Mouse (Mus musculus) Patski (cell line): ENCODE data around the gene Ccdc120. TPM values are rescaled to one million over a fixed set of nuclear protein-coding genes. Genes with fewer than 3 reads are reported as not detected.

Experiments
- ATAC-seq: fragments of 100-300 bp; one replicate; pipeline ENCODE4 v1.8.0; 2021
- CTCF ChIA-PET: fragments of 350-600 bp; sonication (Branson Sonifier 250); formaldehyde crosslinking; loops from one replicate; lab custom pipeline; 2022; ENCODE audit warnings: inconsistent platforms; lab: Charles Lee
- POLR2A ChIA-PET: fragments of 350-600 bp; sonication (Branson Sonifier 250); formaldehyde crosslinking; loops from one replicate; lab custom pipeline; 2022; ENCODE audit warnings: antibody characterized with exemption, inconsistent platforms; lab: Charles Lee
- DNase-seq: peaks from one replicate; pipeline ENCODE4 v3.0.0-alpha.2; 2011; ENCODE audit warnings: low read depth, low spot score
- H3K27me3 ChIP-seq: fragments of 371-371 bp; one replicate; pipeline ENCODE4 v1.5.1; 2021
- CTCF ChIP-seq: fragments of 100-300 bp; IDR thresholded peaks from one replicate; pipeline ENCODE4 v1.5.1; 2021
- in situ Hi-C: fragments of 300-500 bp; cut with MboI; formaldehyde crosslinking; loops from 3 replicates; pipeline ENCODE4 v1.11.1; 2018; ENCODE audit warnings: low pct_unique_long_range_greater_than_20kb, mixed read lengths
- polyA plus RNA-seq: library from polyadenylated mRNA; unstranded; gene quantifications from one replicate; pipeline ENCODE4 v1.2.3, GENCODE M21; 2021

Ccdc120 gene
- polyA plus RNA-seq, result 19.6 TPM

DNA sequence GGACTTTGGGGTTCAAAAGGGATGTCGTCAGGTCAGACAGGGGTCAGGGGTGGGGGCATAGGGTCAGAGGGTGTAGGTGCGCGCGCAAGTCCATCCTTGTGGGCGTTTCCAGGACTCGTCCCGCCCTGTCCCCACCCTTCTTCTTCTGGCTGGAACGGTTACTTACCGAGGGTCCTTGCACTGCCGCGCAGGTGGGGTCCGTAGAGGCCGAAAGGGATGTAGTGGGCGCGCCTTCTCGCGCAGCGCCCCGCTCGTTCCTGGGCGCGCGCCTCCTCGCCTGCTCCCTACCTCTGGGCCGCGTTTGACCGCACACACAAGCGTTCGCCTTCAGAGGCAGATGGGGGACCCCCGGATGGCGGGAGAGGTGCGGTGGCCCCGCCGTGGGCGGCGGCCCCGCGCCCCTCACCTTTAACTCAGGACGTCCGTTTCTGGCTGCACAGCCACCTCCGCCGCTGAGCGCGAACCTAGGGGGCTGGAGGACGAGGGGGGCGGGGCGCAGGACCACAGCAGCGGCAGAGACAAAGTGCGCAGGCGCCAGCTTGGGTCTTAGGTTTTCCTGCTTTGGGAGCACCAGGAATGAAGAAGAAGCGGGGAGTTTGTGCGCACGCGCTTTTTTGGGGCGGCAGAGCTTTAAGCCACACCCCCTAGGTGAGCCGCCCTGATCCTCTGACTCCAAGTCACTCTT is at the start of gene Ccdc120:
Ccdc120 (minus strand) TSS at position 474 of the 685 bp plus-strand sequence.
- ChIA-PET POLR2A (no interaction called here), CTCF (interaction anchor here (0.9 to 1.3 kb wide), 3 partner anchors 13 to 27 kb away, joined by 3 to 4 read pairs (median 3); no protein-coding TSS in a partner anchor)
- H3K27me3 ChIP-seq, result peaks cover 2% of the 10 kb centered on the region
- no peak for TF ChIP-seq CTCF
- in situ Hi-C loops, result no loop called here
- ATAC-seq (peak; percentile 70), DNase-seq (no peak)

DNA sequence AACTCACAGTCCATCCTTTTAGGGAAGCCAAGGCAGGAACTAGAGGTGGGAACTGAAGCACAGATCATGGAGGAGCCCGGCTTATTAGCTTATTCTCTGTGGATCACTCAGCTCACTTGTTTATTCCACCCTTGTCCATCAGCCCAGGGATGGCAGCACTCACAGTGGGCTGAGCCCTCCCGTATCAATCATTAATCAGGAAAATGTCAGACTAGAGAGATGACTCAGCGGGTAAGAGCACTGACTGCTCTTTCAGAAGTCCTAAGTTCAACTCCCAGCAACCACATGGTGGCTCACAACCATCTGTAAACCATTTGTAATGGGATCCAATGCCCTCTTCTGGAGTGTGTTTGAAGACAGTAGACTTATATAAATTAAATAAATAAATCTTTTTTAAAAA is 46.6 kb upstream of the Ccdc120 start:
- ATAC-seq (no peak), DNase-seq (no peak)
- ChIA-PET POLR2A (no interaction called here), CTCF (no interaction called here)
- in situ Hi-C loops, result no loop called here
- TF ChIP-seq CTCF, result peak; percentile 24
- no peaks in the 10 kb centered on the region for H3K27me3 ChIP-seq

DNA sequence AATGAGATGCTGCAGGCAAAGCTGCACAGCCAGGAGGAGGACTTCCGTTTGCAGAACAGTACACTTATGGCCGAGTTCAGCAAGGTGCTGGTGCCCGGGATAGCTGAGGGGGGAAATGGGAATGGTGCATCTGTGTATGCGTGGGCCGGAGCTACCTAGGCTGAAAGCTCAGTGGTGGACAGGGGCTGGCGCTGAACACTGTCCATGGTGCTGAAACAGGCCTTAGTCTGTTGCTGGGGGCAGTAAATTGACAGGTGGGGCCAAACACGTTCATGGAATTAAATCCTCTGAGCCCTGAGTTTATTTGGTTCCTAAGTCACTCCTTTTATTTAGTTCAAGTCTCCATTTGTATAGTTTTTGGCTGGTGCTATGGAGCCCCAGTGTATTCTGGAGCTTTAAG is 44.3 kb upstream of the Ccdc120 start:
- ChIA-PET CTCF (no interaction called here), POLR2A (no interaction called here)
- in situ Hi-C loops, result no loop called here
- no peaks in the 10 kb centered on the region for H3K27me3 ChIP-seq
- ATAC-seq (no peak), DNase-seq (no peak)
- TF ChIP-seq CTCF, result no peak

DNA sequence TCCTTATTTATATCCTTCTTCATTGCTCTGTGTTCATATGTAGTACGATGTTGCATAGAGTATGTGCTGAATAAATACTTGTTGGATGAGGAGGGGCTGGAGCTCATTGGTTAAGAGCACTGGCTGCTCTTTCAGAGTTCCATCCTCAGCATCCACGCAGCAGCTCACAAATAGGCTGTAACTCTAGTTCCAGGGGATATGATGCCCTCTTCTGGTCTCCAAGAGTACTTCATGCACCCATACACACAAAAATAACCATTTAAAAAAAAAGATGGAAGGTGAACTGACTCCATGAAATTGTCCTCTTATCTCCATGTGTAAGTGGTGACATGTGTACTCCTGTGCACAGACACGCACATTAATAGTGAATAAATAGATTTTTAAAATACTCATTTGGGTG is 42.7 kb upstream of the Ccdc120 start:
- ChIA-PET POLR2A (interaction anchor here (1.2 kb wide), 1 partner anchor 15 kb away, joined by 4 read pairs; no protein-coding TSS in a partner anchor), CTCF (interaction anchor here (1.4 kb wide), 2 partner anchors 37 to 65 kb away, joined by 3 read pairs; partner anchors contain the start of gene Praf2)
- H3K27me3 ChIP-seq, result peaks cover 6% of the 10 kb centered on the region
- in situ Hi-C loops, result no loop called here
- peak; percentile 54 for TF ChIP-seq CTCF
- no peak for DNase-seq
- no peak for ATAC-seq

DNA sequence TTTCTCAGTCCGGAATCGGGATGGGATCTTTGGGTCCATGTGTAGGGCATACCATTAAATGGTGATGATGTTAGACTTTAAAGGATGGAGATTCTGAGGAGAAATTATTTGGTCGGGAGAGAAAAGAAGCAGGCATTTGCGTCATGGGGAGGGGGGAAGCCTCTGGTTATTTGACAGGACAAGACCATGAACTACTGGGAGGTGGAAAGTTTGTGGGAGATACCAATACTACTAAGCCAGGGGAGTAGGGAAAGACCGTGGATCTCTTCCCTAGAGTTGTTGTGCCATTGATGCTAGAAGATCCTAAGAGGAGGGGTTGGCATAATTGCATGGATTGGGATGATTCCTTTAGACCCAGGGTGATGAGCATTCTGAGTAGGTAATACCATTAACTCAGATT is 39.6 kb upstream of the Ccdc120 start:
- ChIA-PET POLR2A (no interaction called here), CTCF (interaction anchor here (2.2 kb wide), 1 partner anchor 11 kb away, joined by 12 read pairs; no protein-coding TSS in a partner anchor)
- H3K27me3 ChIP-seq, result peaks cover 6% of the 10 kb centered on the region
- in situ Hi-C loops, result no loop called here
- DNase-seq (no peak), ATAC-seq (no peak)
- no peak for TF ChIP-seq CTCF

DNA sequence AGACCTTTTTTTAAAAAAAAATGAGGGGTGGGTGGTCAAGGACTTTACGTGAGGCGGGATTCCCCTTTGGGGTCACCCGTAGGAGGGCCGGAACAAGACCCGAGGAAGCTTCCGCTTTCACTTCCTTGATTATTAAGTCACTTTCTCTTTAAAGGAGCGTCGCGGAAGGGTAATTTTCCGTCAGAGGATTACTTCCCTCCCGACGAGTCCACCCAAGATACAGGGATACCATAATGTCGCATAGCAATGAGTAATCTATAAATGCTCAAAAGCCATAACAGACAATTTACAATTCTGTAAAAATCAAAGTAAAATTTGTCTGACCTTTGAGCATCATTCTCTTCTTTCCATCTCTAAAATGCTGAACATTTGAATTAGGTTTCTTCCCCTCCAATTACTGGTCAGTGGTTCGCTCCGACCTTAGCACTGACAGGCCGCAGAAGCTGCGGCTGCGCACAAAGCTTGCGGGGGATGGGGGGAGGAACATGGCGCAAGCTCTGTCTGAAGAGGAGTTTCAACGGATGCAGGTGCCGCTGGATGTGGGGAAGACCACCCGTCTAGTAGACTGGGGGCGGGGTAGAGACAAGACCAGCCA is 38.9 kb upstream of the Ccdc120 start, which contains the start of gene Gripap1:
Gripap1 (plus strand) TSS at position 224 of the 595 bp plus-strand sequence.
- in situ Hi-C loops, result no loop called here

DNA sequence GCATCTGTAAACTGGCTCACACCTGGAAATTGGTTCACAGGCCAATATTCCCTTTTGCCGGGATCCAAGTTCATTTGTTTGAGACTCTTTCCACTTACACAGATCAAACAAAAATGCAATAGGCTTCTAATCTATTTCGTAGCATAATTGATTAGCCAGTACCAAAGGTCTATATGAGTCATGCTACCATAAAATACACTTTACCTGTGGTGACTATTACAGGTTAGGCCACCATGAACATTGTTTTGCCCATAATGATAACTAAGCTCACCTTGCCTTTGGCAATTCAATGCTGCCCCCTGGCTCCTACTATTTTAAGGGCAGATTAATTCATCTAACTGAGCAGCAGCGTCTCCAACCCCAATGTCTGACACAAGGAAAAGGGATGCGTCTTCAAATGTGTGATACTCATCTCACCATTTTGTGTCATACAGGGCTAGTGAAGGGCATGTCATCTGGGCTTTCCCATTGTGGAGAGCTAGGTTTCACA is 31.9 kb upstream of the Ccdc120 start:
- no peak for ATAC-seq
- peaks cover 5% of the 10 kb centered on the region for H3K27me3 ChIP-seq
- ChIA-PET CTCF (no interaction called here), POLR2A (no interaction called here)
- no peak for DNase-seq
- TF ChIP-seq CTCF, result no peak
- in situ Hi-C loops, result no loop called here

More for the DNA sequence above, 38.9 kb upstream of the Ccdc120 start, which contains the start of gene Gripap1:
- ATAC-seq (peak; percentile 62), DNase-seq (peak; percentile 58)
- ChIA-PET CTCF (interaction anchor here (2.2 kb wide), 1 partner anchor 10 kb away, joined by 12 read pairs; no protein-coding TSS in a partner anchor), POLR2A (no interaction called here)
- no peak for TF ChIP-seq CTCF
- H3K27me3 ChIP-seq, result peaks cover 6% of the 10 kb centered on the region

DNA sequence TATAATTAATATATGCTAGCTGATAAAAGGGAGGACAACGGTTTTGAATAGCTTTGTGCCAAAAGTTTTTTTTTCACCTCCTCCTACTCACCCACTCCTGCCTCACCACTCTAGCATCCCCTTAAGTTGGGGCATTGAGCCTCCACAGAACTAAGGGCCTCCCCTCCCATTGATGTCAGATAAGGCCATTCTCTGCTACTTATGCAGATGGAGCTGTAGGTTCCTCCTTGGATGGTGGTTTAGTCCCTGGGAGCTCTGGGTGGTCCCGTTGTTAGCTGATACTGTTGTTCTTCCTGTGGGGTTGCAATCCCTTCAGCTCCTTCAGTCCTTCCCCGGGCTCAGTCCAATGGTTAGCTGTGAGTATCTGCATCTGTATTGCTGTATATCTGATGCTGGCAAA is 28.6 kb upstream of the Ccdc120 start:
- POLR2A ChIA-PET, result no interaction called here
- H3K27me3 ChIP-seq, result peaks cover 6% of the 10 kb centered on the region
- no peak for DNase-seq
- ATAC-seq, result no peak
- CTCF ChIA-PET, result interaction anchor here (0.6 to 3.7 kb wide), 2 partner anchors 10 to 11 kb away, joined by 3 to 12 read pairs; partner anchors contain the start of gene Gripap1
- in situ Hi-C loops, result no loop called here
- no peak for TF ChIP-seq CTCF

DNA sequence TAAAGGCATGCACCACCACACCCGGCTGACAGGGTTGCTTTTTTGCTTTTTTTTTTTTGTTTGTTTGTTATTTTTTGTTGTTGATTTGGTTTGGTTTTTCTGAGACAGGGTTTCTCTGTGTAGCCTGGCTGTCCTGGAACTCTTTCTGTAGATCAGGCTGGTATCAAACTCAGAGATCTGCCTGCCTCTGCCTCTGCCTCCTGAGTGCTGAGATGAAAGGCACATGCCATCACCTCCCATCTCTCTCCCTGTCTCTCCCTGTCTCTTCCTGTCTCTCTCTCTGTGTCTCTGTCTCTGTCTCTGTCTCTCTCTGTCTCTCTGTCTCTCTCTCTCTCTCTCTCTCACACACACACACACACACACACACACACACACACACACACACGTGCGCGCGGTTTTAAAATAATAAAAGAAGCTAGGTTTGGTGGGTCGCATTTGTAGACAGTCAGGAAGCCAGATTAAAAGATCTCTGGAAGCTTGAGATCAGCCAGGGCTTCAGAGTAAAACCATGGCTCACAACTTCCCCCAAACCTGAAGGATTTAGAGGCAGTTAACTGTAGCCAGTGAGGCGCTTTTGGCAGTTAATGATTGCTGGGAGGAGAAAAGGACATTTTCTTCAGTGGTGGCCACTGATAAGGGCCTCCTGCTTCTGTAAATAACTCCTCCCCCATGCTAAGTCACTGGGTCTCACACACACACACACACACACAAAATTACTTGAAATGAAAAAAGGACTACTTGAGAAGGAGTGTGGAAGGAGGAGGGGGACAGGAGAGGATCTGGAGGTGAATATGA is 27.9 kb upstream of the Ccdc120 start:
- in situ Hi-C loops, result no loop called here

More for the DNA sequence above, 27.9 kb upstream of the Ccdc120 start:
- no peak for DNase-seq
- peaks cover 3% of the 10 kb centered on the region for H3K27me3 ChIP-seq
- ATAC-seq, result no peak
- POLR2A ChIA-PET, result interaction anchor here (0.7 to 0.9 kb wide), 2 partner anchors 14 to 29 kb away, joined by 4 to 5 read pairs; no protein-coding TSS in a partner anchor
- CTCF ChIA-PET, result interaction anchor here (0.6 to 3.7 kb wide), 3 partner anchors 9 to 24 kb away, joined by 3 to 12 read pairs (median 4); partner anchors contain the start of gene Gripap1
- no peak for TF ChIP-seq CTCF
